Mouse (Mus musculus) left cerebral cortex, postnatal 4 days (tissue): ENCODE data around the gene Lin52. TPM values are rescaled to one million over a fixed set of nuclear protein-coding genes. Genes with fewer than 3 reads are reported as not detected.
"Not testable (repeated sequence)": the region's sequence is repeated elsewhere in the genome, so short reads cannot be mapped to it uniquely, and the experiment has no call there.

ENCODE experiments used
- DNase-seq: peaks from one replicate; pipeline ENCODE4 v3.0.0-alpha.2; 2022
- intact Hi-C: fragments of 180-260 bp; cut with DNase I; formaldehyde crosslinking; loops from one replicate; pipeline ENCODE4 v1.15.1; 2025
- total RNA-seq, 2 experiments: library from RNA; stranded (reverse); gene quantifications; 2 replicates each; pipeline ENCODE4 v1.2.3; 2021

Lin52 gene
- total RNA-seq, 2 experiments from 2014 or later = 12.7 to 15.0 TPM

GRCm38 (mm10) chr12:84532830-84533199 lies 81.6 kb downstream of the Lin52 start:
- no peak for DNase-seq
- intact Hi-C loops = no loop called here

- intact Hi-C loops = no loop called here
- no peak for DNase-seq
Observed at GRCm38 (mm10) chr12:84533706-84534486, 82.7 kb downstream of the Lin52 start.

GRCm38 (mm10) chr12:84539537-84539936 lies 88.3 kb downstream of the Lin52 start:
- DNase-seq, intact Hi-C loops: not testable (repeated sequence)

- intact Hi-C loops = no loop called here
- DNase-seq = no peak
Observed at GRCm38 (mm10) chr12:84541391-84541958, 90.3 kb downstream of the Lin52 start.

- DNase-seq = peak; percentile 71
- intact Hi-C loops = no loop called here
Observed at GRCm38 (mm10) chr12:84546028-84546427, 94.8 kb downstream of the Lin52 start.

GRCm38 (mm10) chr12:84546577-84547085 lies 95.4 kb downstream of the Lin52 start:
- intact Hi-C loops = no loop called here
- peak; percentile 66 for DNase-seq

GRCm38 (mm10) chr12:84548251-84548650 lies 97.0 kb downstream of the Lin52 start:
- intact Hi-C loops = no loop called here
- DNase-seq = no peak

GRCm38 (mm10) chr12:84555218-84555617 lies 104.0 kb downstream of the Lin52 start:
- intact Hi-C loops = no loop called here
- DNase-seq = no peak

GRCm38 (mm10) chr12:84562558-84562957 lies 111.3 kb downstream of the Lin52 start:
- intact Hi-C loops = no loop called here
- no peak for DNase-seq

GRCm38 (mm10) chr12:84567576-84567975 lies 116.4 kb downstream of the Lin52 start:
- DNase-seq = no peak
- intact Hi-C loops = no loop called here

- intact Hi-C loops = no loop called here
- no peak for DNase-seq
Observed at GRCm38 (mm10) chr12:84569336-84569970, 118.2 kb downstream of the Lin52 start, which contains the start of gene Vsx2. Gene Vsx2, plus strand, starts transcription at chr12:84569762.

GRCm38 (mm10) chr12:84569976-84570693 lies 118.9 kb downstream of the Lin52 start:
- intact Hi-C loops = no loop called here
- DNase-seq = no peak

- DNase-seq = no peak
- intact Hi-C loops = no loop called here
Observed at GRCm38 (mm10) chr12:84570694-84571415, 119.6 kb downstream of the Lin52 start.

GRCm38 (mm10) chr12:84571466-84572340 lies 120.5 kb downstream of the Lin52 start:
- intact Hi-C loops = no loop called here

GRCm38 (mm10) chr12:84572341-84572720 lies 121.1 kb downstream of the Lin52 start:
- intact Hi-C loops = no loop called here
- no peak for DNase-seq

More at GRCm38 (mm10) chr12:84571466-84572340, 120.5 kb downstream of the Lin52 start:
- DNase-seq = no peak

GRCm38 (mm10) chr12:84573094-84573493 lies 121.9 kb downstream of the Lin52 start:
- intact Hi-C loops = no loop called here

GRCm38 (mm10) chr12:84577768-84578439 lies 126.7 kb downstream of the Lin52 start:
- DNase-seq = no peak
- intact Hi-C loops = no loop called here

More at GRCm38 (mm10) chr12:84573094-84573493, 121.9 kb downstream of the Lin52 start:
- no peak for DNase-seq

- intact Hi-C loops = no loop called here
- DNase-seq = no peak
Observed at GRCm38 (mm10) chr12:84578440-84578770, 127.2 kb downstream of the Lin52 start.

- DNase-seq = no peak
- intact Hi-C loops = no loop called here
Observed at GRCm38 (mm10) chr12:84581285-84581684, 130.1 kb downstream of the Lin52 start.
